In genomic region chr16:31433466-31434110, GRCm38 (mm10) we compare ENCODE assay signal across 9 mouse cellular contexts. TPM values are rescaled to one million over a fixed set of nuclear protein-coding genes. Genes with fewer than 3 reads are reported as not detected.
DNase-seq lines count a peak whose midpoint lies in the region; ATAC-seq and TF ChIP-seq lines count a peak whose summit lies in the region.
"Had no signal": no experiment of that assay in that cellular context is flagged by ENCODE, and none has a peak within 500 bp of the region (broad histone marks: within the 10 kb centered on the region; RNA-seq: fewer than 3 reads in every experiment).

No protein-coding gene starts in this region.

- DNase-seq in hindbrain, postnatal 0 days (ENCODE audit: low spot score), result peak; percentile 45
- peak; percentile 73 to 74 for DNase-seq in right cerebral cortex, postnatal 10 days (ENCODE audit: low spot score in 2 of 2)
- no peak for DNase-seq in right cerebral cortex, adult 2 months (ENCODE audit: low spot score in 2 of 2)
- DNase-seq in stomach, postnatal 0 days (ENCODE audit: low spot score), result no peak
- no peak for DNase-seq in embryo, embryonic 9.5 days (ENCODE audit: extremely low spot score)
- DNase-seq: gastrocnemius, postnatal 10 days; lung, postnatal 14 days had no signal

- H3K4me1 ChIP-seq in hindbrain, postnatal 0 days (ENCODE audit: insufficient read depth, low read length), result peaks cover 8% of the 10 kb centered on the region
- H3K4me1 ChIP-seq in hindbrain, embryonic 12.5 days, result peaks cover 11% of the 10 kb centered on the region
- peaks cover 21% of the 10 kb centered on the region for H3K4me1 ChIP-seq in intestine, embryonic 15.5 days (replicated peaks)
- peaks cover 2% of the 10 kb centered on the region; the same call in 1 of the 2 replicates for H3K4me1 ChIP-seq in stomach, postnatal 0 days (replicated peaks; ENCODE audit: control insufficient read depth, insufficient read depth)

- H3K36me3 ChIP-seq in hindbrain, postnatal 0 days (ENCODE audit: insufficient read depth, low read length), result peaks cover 4% of the 10 kb centered on the region; the same call in 1 of the 2 replicates
- peaks cover 8% of the 10 kb centered on the region for H3K36me3 ChIP-seq in hindbrain, embryonic 12.5 days
- H3K36me3 ChIP-seq in intestine, embryonic 15.5 days, result no peaks in the 10 kb centered on the region
- H3K36me3 ChIP-seq in stomach, postnatal 0 days (ENCODE audit: control insufficient read depth, insufficient read depth, low read length), result no peaks in the 10 kb centered on the region; the same call in 1 of the 2 replicates

- ATAC-seq in hindbrain, postnatal 0 days, result no peak
- ATAC-seq in hindbrain, embryonic 12.5 days (ENCODE audit: low FRiP score), result no peak
- ATAC-seq in intestine, embryonic 15.5 days, result no peak
- ATAC-seq in stomach, postnatal 0 days (ENCODE audit: low FRiP score, low TSS enrichment), result no peak

- no peak for TF ChIP-seq EP300 in stomach, postnatal 0 days (optimal IDR thresholded peaks at IDR 0.05)

- no peak for TF ChIP-seq CTCF in hindbrain, postnatal 0 days (IDR thresholded peaks at IDR 0.05; ENCODE audit: low read depth)
- no peak for TF ChIP-seq CTCF in stomach, postnatal 0 days (IDR thresholded peaks at IDR 0.05; ENCODE audit: low read depth)

- no peaks in the 10 kb centered on the region for H3K9me3 ChIP-seq in hindbrain, postnatal 0 days (ENCODE audit: low read length)
- no peaks in the 10 kb centered on the region for H3K9me3 ChIP-seq in hindbrain, embryonic 12.5 days (replicated peaks)
- H3K9me3 ChIP-seq in intestine, embryonic 15.5 days, result no peaks in the 10 kb centered on the region
- H3K9me3 ChIP-seq in stomach, postnatal 0 days (ENCODE audit: control insufficient read depth, low read length), result no peaks in the 10 kb centered on the region

- no peak overlapping the region for H3K4me2 ChIP-seq in hindbrain, postnatal 0 days (ENCODE audit: low read depth, low read length)
- H3K4me2 ChIP-seq in hindbrain, embryonic 12.5 days (replicated peaks), result no peak overlapping the region
- no peak overlapping the region for H3K4me2 ChIP-seq in intestine, embryonic 15.5 days (replicated peaks)
- H3K4me2 ChIP-seq in stomach, postnatal 0 days (replicated peaks; ENCODE audit: low read depth), result no peak overlapping the region

- no peaks in the 10 kb centered on the region for H3K27me3 ChIP-seq in hindbrain, postnatal 0 days (ENCODE audit: insufficient read depth, low read length)
- H3K27me3 ChIP-seq in hindbrain, embryonic 12.5 days, result no peaks in the 10 kb centered on the region
- no peaks in the 10 kb centered on the region for H3K27me3 ChIP-seq in intestine, embryonic 15.5 days (replicated peaks)
- no peaks in the 10 kb centered on the region for H3K27me3 ChIP-seq in stomach, postnatal 0 days (ENCODE audit: control insufficient read depth, insufficient read depth, low read length)

- no peak overlapping the region for H3K9ac ChIP-seq in hindbrain, postnatal 0 days (replicated peaks; ENCODE audit: low read length)
- no peak overlapping the region for H3K9ac ChIP-seq in hindbrain, embryonic 12.5 days
- H3K9ac ChIP-seq in intestine, embryonic 15.5 days, result no peak overlapping the region
- H3K9ac ChIP-seq in stomach, postnatal 0 days (ENCODE audit: low read length), result no peak overlapping the region

- 53% methylated on average over 12 of the region's 12 CpGs for WGBS in hindbrain, postnatal 0 days
- WGBS in hindbrain, embryonic 12.5 days, result 68% methylated on average over 12 of the region's 12 CpGs
- 66% methylated on average over 12 of the region's 12 CpGs for WGBS in intestine, embryonic 15.5 days
- 48% methylated on average over 12 of the region's 12 CpGs for WGBS in stomach, postnatal 0 days

- H3K4me3 ChIP-seq in hindbrain, postnatal 0 days (ENCODE audit: low read length), result no peak overlapping the region
- no peak overlapping the region for H3K4me3 ChIP-seq in hindbrain, embryonic 12.5 days
- H3K4me3 ChIP-seq in intestine, embryonic 15.5 days (replicated peaks), result no peak overlapping the region
- H3K4me3 ChIP-seq in stomach, postnatal 0 days (ENCODE audit: low read depth, low read length), result no peak overlapping the region

- H3K27ac ChIP-seq in hindbrain, postnatal 0 days, result peak overlapping the region; percentile 56
- H3K27ac ChIP-seq in hindbrain, embryonic 12.5 days, result no peak overlapping the region
- 0 out of 2 replicates have a peak overlapping the region, but pooled peaks have one; percentile 17 for H3K27ac ChIP-seq in intestine, embryonic 15.5 days
- peak overlapping the region; percentile 24; the same call in 1 of the 2 replicates for H3K27ac ChIP-seq in stomach, postnatal 0 days (replicated peaks)

RNA-seq across cellular contexts. Expression of gene Bdh1, which starts 11.5 kb away (rescaled TPM):
- 102 and 108 TPM in 2 replicates for total RNA-seq in hindbrain, postnatal 0 days (2014; rRNA removed)
- polyA plus RNA-seq in hindbrain, postnatal 0 days (2015; fragmentation: Nextera tagmentation; extraction: Ambion mirVana), result 134 and 137 TPM in 2 replicates
- 45.5 and 55.7 TPM in 2 replicates for polyA plus RNA-seq in hindbrain, embryonic 12.5 days (2016; fragmentation: Nextera tagmentation; extraction: Ambion mirVana)
- polyA plus RNA-seq in intestine, embryonic 15.5 days (2015; fragmentation: Nextera tagmentation; extraction: Ambion mirVana), result 174 and 190 TPM in 2 replicates
- 115 and 125 TPM in 2 replicates for polyA plus RNA-seq in stomach, postnatal 0 days (2015; fragmentation: Nextera tagmentation; extraction: Ambion mirVana)

Comparison
In these comparisons a context has a peak if more than half of its experiments do, and no peak if none do; other contexts are left out.
1. DNase-seq: peak in hindbrain, postnatal 0 days (single experiment) and right cerebral cortex, postnatal 10 days (2 of 2); none in right cerebral cortex, adult 2 months (0 of 2), stomach, postnatal 0 days (single experiment) and embryo, embryonic 9.5 days (single experiment).